Mouse (Mus musculus) liver, embryonic 12.5 days (tissue): ENCODE measurements at regions not wholly inside any gene's neighbourhood (a gene's known extent, or its start where the extent isn't known, plus 50 kb on each side); places are given as distances from the start of the nearest gene placed in this dataset.

Experiments
- ATAC-seq: fragments of 200-750 bp; cut with Nextera tagmentation; 2 replicates; pipeline ENCODE4 v1.8.0; 2017; ENCODE audit warnings: moderate number of reproducible peaks, mild to moderate bottlenecking, moderate library complexity
- H3K27ac ChIP-seq: fragments of 300-500 bp; sonication (generic); 2 replicates; pipeline ENCODE4 v1.5.1; 2016; ENCODE audit warnings: mild to moderate bottlenecking
- H3K27me3 ChIP-seq: fragments of 300-500 bp; sonication (generic); replicated peaks from 2 replicates; pipeline ENCODE4 v1.6.1; 2016; ENCODE audit warnings: mild to moderate bottlenecking, moderate library complexity
- H3K36me3 ChIP-seq: fragments of 300-500 bp; sonication (generic); 2 replicates; pipeline ENCODE4 v1.6.1; 2016; ENCODE audit warnings: mild to moderate bottlenecking, moderate library complexity
- H3K4me1 ChIP-seq: fragments of 300-500 bp; sonication (generic); 2 replicates; pipeline ENCODE4 v1.6.1; 2016
- H3K4me2 ChIP-seq: fragments of 300-500 bp; sonication (generic); 2 replicates; pipeline ENCODE4 v1.6.1; 2016; ENCODE audit warnings: mild to moderate bottlenecking, moderate library complexity
- H3K4me3 ChIP-seq: fragments of 300-500 bp; sonication (generic); 2 replicates; pipeline ENCODE4 v1.5.1; 2016; ENCODE audit warnings: mild to moderate bottlenecking, moderate library complexity
- H3K9ac ChIP-seq: fragments of 300-500 bp; sonication (generic); 2 replicates; pipeline ENCODE4 v1.6.1; 2016; ENCODE audit warnings: mild to moderate bottlenecking, moderate library complexity
- H3K9me3 ChIP-seq: fragments of 300-500 bp; sonication (generic); replicated peaks from 2 replicates; pipeline ENCODE4 v1.6.1; 2016; ENCODE audit warnings: mild to moderate bottlenecking, moderate library complexity
- WGBS: fragments of 180-500 bp; shearing (Covaris S2); methylation state at CpG from one replicate; pipeline ENCODE4 v1.1.7; 2016; ENCODE audit not compliant: insufficient replicate concordance; 5-methylcytosine and 5-hydroxymethylcytosine counted together

- WGBS = 51% methylated on average over 15 of the region's 15 CpGs
- Histone ChIP-seq H3K36me3 (no peaks in the 10 kb centered on the region), H3K27ac (no peak overlapping the region), H3K27me3 (no peaks in the 10 kb centered on the region), H3K9me3 (no peaks in the 10 kb centered on the region), H3K4me2 (no peak overlapping the region), H3K4me3 (no peak overlapping the region), H3K9ac (no peak overlapping the region), H3K4me1 (no peaks in the 10 kb centered on the region)
- ATAC-seq = no peak
Observed at GRCm38 (mm10) chr16:24193251-24193873, 199.9 kb upstream of the Lpp start.

- no peak overlapping the region for H3K4me3 ChIP-seq
- 48% methylated on average over 1 of the region's 1 CpGs for WGBS
- H3K4me1 ChIP-seq = no peaks in the 10 kb centered on the region
- no peak overlapping the region for H3K27ac ChIP-seq
- no peaks in the 10 kb centered on the region for H3K9me3 ChIP-seq
- no peaks in the 10 kb centered on the region for H3K27me3 ChIP-seq
- H3K9ac ChIP-seq = no peak overlapping the region
- H3K4me2 ChIP-seq = no peak overlapping the region
- ATAC-seq = no peak
- no peaks in the 10 kb centered on the region for H3K36me3 ChIP-seq
Observed at GRCm38 (mm10) chr16:24192013-24192412, 201.3 kb upstream of the Lpp start.

GRCm38 (mm10) chr16:24187131-24187530, 198.5 kb upstream of the Bcl6 start:
- H3K4me3 ChIP-seq = no peak overlapping the region
- no peak overlapping the region for H3K4me2 ChIP-seq
- H3K9ac ChIP-seq = no peak overlapping the region
- H3K27ac ChIP-seq = no peak overlapping the region
- no peaks in the 10 kb centered on the region for H3K27me3 ChIP-seq
- H3K36me3 ChIP-seq = no peaks in the 10 kb centered on the region
- WGBS = 53% methylated on average over 6 of the region's 6 CpGs
- H3K4me1 ChIP-seq = no peaks in the 10 kb centered on the region
- no peaks in the 10 kb centered on the region for H3K9me3 ChIP-seq
- ATAC-seq = no peak

GRCm38 (mm10) chr16:24185989-24186388, 197.3 kb upstream of the Bcl6 start:
- 48% methylated on average over 6 of the region's 6 CpGs for WGBS
- Histone ChIP-seq H3K4me1 (no peaks in the 10 kb centered on the region), H3K9me3 (no peaks in the 10 kb centered on the region), H3K27ac (no peak overlapping the region), H3K9ac (no peak overlapping the region), H3K4me2 (no peak overlapping the region), H3K36me3 (no peaks in the 10 kb centered on the region), H3K4me3 (no peak overlapping the region), H3K27me3 (no peaks in the 10 kb centered on the region; the same call in 1 of the 2 replicates)
- ATAC-seq = no peak

GRCm38 (mm10) chr16:24184846-24185245, 196.2 kb upstream of the Bcl6 start:
- 62% methylated on average over 4 of the region's 4 CpGs for WGBS
- no peak for ATAC-seq
- no peaks in the 10 kb centered on the region for H3K9me3 ChIP-seq

GRCm38 (mm10) chr16:24183216-24183615, 194.6 kb upstream of the Bcl6 start:
- Histone ChIP-seq H3K27ac (no peak overlapping the region), H3K36me3 (no peaks in the 10 kb centered on the region), H3K4me1 (no peaks in the 10 kb centered on the region), H3K4me2 (no peak overlapping the region), H3K9ac (no peak overlapping the region), H3K27me3 (no peaks in the 10 kb centered on the region; the same call in 1 of the 2 replicates), H3K4me3 (no peak overlapping the region), H3K9me3 (no peaks in the 10 kb centered on the region)
- no peak for ATAC-seq
- WGBS = 54% methylated on average over 3 of the region's 3 CpGs

More at GRCm38 (mm10) chr16:24184846-24185245, 196.2 kb upstream of the Bcl6 start:
- Histone ChIP-seq H3K36me3 (no peaks in the 10 kb centered on the region), H3K9ac (no peak overlapping the region), H3K27me3 (no peaks in the 10 kb centered on the region; the same call in 1 of the 2 replicates), H3K4me3 (no peak overlapping the region), H3K27ac (no peak overlapping the region), H3K4me2 (no peak overlapping the region), H3K4me1 (no peaks in the 10 kb centered on the region)

GRCm38 (mm10) chr16:24181388-24181787, 192.7 kb upstream of the Bcl6 start:
- ATAC-seq = no peak
- Histone ChIP-seq H3K27ac (no peak overlapping the region), H3K9me3 (no peaks in the 10 kb centered on the region), H3K4me1 (no peaks in the 10 kb centered on the region), H3K4me2 (no peak overlapping the region), H3K9ac (no peak overlapping the region), H3K4me3 (no peak overlapping the region), H3K36me3 (no peaks in the 10 kb centered on the region), H3K27me3 (no peaks in the 10 kb centered on the region; the same call in 1 of the 2 replicates)
- 54% methylated on average over 3 of the region's 3 CpGs for WGBS

- Histone ChIP-seq H3K27ac (no peak overlapping the region), H3K27me3 (no peaks in the 10 kb centered on the region; the same call in 1 of the 2 replicates), H3K4me3 (no peak overlapping the region), H3K4me2 (no peak overlapping the region), H3K36me3 (no peaks in the 10 kb centered on the region), H3K9me3 (no peaks in the 10 kb centered on the region), H3K4me1 (no peaks in the 10 kb centered on the region), H3K9ac (no peak overlapping the region)
- ATAC-seq = no peak
- 43% methylated on average over 5 of the region's 5 CpGs for WGBS
Observed at GRCm38 (mm10) chr16:24180666-24181065, 192.0 kb upstream of the Bcl6 start.

GRCm38 (mm10) chr16:24177564-24177963, 188.9 kb upstream of the Bcl6 start:
- WGBS = 68% methylated on average over 2 of the region's 2 CpGs
- Histone ChIP-seq H3K9me3 (no peaks in the 10 kb centered on the region), H3K36me3 (no peaks in the 10 kb centered on the region), H3K4me2 (no peak overlapping the region), H3K27me3 (no peaks in the 10 kb centered on the region; the same call in 1 of the 2 replicates), H3K9ac (no peak overlapping the region), H3K27ac (no peak overlapping the region), H3K4me1 (no peaks in the 10 kb centered on the region), H3K4me3 (no peak overlapping the region)
- ATAC-seq = no peak

GRCm38 (mm10) chr16:24177131-24177530, 188.5 kb upstream of the Bcl6 start:
- Histone ChIP-seq H3K36me3 (no peaks in the 10 kb centered on the region), H3K4me2 (no peak overlapping the region), H3K9ac (no peak overlapping the region), H3K4me1 (no peaks in the 10 kb centered on the region), H3K4me3 (no peak overlapping the region), H3K27me3 (no peaks in the 10 kb centered on the region; the same call in 1 of the 2 replicates), H3K27ac (no peak overlapping the region), H3K9me3 (no peaks in the 10 kb centered on the region)
- no peak for ATAC-seq
- WGBS = 73% methylated on average over 6 of the region's 7 CpGs

GRCm38 (mm10) chr16:24176057-24176456, 187.4 kb upstream of the Bcl6 start:
- no peaks in the 10 kb centered on the region; the same call in 1 of the 2 replicates for H3K27me3 ChIP-seq
- H3K4me3 ChIP-seq = no peak overlapping the region
- no peak overlapping the region for H3K27ac ChIP-seq
- no peaks in the 10 kb centered on the region for H3K4me1 ChIP-seq
- no peaks in the 10 kb centered on the region for H3K36me3 ChIP-seq
- no peaks in the 10 kb centered on the region for H3K9me3 ChIP-seq
- 32% methylated on average over 2 of the region's 2 CpGs for WGBS
- no peak overlapping the region for H3K4me2 ChIP-seq
- no peak for ATAC-seq
- no peak overlapping the region for H3K9ac ChIP-seq

- Histone ChIP-seq H3K9me3 (no peaks in the 10 kb centered on the region), H3K27ac (no peak overlapping the region), H3K4me1 (no peaks in the 10 kb centered on the region), H3K36me3 (no peaks in the 10 kb centered on the region), H3K9ac (no peak overlapping the region), H3K4me3 (no peak overlapping the region), H3K4me2 (no peak overlapping the region), H3K27me3 (no peaks in the 10 kb centered on the region)
- 51% methylated on average over 9 of the region's 9 CpGs for WGBS
- no peak for ATAC-seq
Observed at GRCm38 (mm10) chr16:24175235-24175760, 186.6 kb upstream of the Bcl6 start.

GRCm38 (mm10) chr16:24174595-24174994, 185.9 kb upstream of the Bcl6 start:
- no peak overlapping the region for H3K27ac ChIP-seq
- no peak overlapping the region for H3K9ac ChIP-seq
- H3K4me3 ChIP-seq = no peak overlapping the region
- ATAC-seq = no peak
- no peak overlapping the region for H3K4me2 ChIP-seq
- no peaks in the 10 kb centered on the region for H3K27me3 ChIP-seq
- WGBS = 73% methylated on average over 3 of the region's 3 CpGs
- H3K36me3 ChIP-seq = no peaks in the 10 kb centered on the region
- no peaks in the 10 kb centered on the region for H3K4me1 ChIP-seq
- H3K9me3 ChIP-seq = no peaks in the 10 kb centered on the region
